Mouse (Mus musculus) heart, embryonic 11.5 days (tissue): ENCODE results near the gene Ckap2l. TPM values are rescaled to one million over a fixed set of nuclear protein-coding genes. Genes with fewer than 3 reads are reported as not detected.

Experiments used
- ATAC-seq: fragments of 200-750 bp; cut with Nextera tagmentation; replicated peaks from 2 replicates; pipeline ENCODE4 v1.8.0; 2017; ENCODE audit warnings: moderate library complexity; ENCODE audit not compliant: insufficient number of reproducible peaks, low FRiP score, low TSS enrichment
- H3K27ac ChIP-seq: fragments of 300-500 bp; sonication (generic); 2 replicates; pipeline ENCODE4 v1.5.1; 2014; ENCODE audit warnings: mild to moderate bottlenecking, low read depth, low read length
- H3K27me3 ChIP-seq: fragments of 300-500 bp; sonication (generic); 2 replicates; pipeline ENCODE4 v1.6.1; 2014; ENCODE audit warnings: mild to moderate bottlenecking, low read length, mixed read lengths; ENCODE audit not compliant: control insufficient read depth, insufficient read depth
- H3K36me3 ChIP-seq: fragments of 300-500 bp; sonication (generic); 2 replicates; pipeline ENCODE4 v1.6.1; 2014; ENCODE audit warnings: mild to moderate bottlenecking, low read length, moderate library complexity, mixed read lengths; ENCODE audit not compliant: control insufficient read depth, insufficient read depth
- H3K4me1 ChIP-seq: fragments of 300-500 bp; sonication (generic); 2 replicates; pipeline ENCODE4 v1.6.1; 2014; ENCODE audit warnings: low read length; ENCODE audit not compliant: control insufficient read depth, insufficient read depth
- H3K4me2 ChIP-seq: fragments of 300-500 bp; sonication (generic); 2 replicates; pipeline ENCODE4 v1.6.1; 2014; ENCODE audit warnings: mild to moderate bottlenecking, moderate library complexity
- H3K4me3 ChIP-seq: fragments of 300-500 bp; sonication (generic); 2 replicates; pipeline ENCODE4 v1.5.1; 2014; ENCODE audit warnings: low read depth, low read length
- H3K9ac ChIP-seq: fragments of 300-500 bp; sonication (generic); 2 replicates; pipeline ENCODE4 v1.6.1; 2014; ENCODE audit warnings: mild to moderate bottlenecking, low read depth, low read length, moderate library complexity
- H3K9me3 ChIP-seq: fragments of 300-500 bp; sonication (generic); replicated peaks from 2 replicates; pipeline ENCODE4 v1.6.1; 2016; ENCODE audit warnings: low read length; ENCODE audit not compliant: control insufficient read depth
- WGBS: fragments of 180-500 bp; shearing (Covaris S2); extraction: QIAGEN DNeasy Blood & Tissue Kit; methylation state at CpG from one replicate; pipeline ENCODE4 v1.1.7; 2014; ENCODE audit not compliant: insufficient replicate concordance; 5-methylcytosine and 5-hydroxymethylcytosine counted together
- polyA plus RNA-seq: library from polyadenylated mRNA; unstranded; fragments of >200 nt; fragmentation: Nextera tagmentation; extraction: Ambion mirVana; gene quantifications from 2 replicates; pipeline ENCODE4 v1.2.1, GENCODE M21; 2014

Ckap2l gene
- polyA plus RNA-seq, 1 experiment from 2014 or later = 59.9 TPM

DNA sequence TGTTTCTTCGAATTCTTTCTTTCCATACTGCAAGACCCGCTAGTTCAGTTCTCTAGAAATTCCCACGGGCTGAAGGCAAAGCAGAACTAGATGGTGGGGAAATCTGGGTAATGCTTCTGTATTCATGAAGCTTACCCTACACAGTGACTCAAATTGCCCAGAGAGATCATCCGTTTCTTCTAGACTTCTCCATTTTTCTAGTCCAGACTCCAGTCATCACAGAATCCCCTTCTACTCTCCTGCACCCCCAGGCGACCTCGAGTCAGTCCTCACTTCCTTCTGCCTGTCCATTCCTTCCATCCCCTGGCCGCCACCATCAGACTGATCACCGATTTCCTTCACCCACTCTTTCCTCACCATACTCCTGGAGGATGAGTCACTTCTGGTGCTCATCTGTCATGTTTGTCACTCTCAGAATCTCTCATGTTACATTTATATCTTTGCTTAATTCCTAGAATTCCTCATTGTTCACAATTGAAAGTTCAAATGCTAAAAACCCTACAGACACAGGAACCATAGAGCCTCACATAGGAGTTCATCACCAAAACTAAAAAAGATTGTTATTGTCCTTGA, 23.1 kb upstream of the Ckap2l start:
- Histone ChIP-seq H3K27me3 (no peaks in the 10 kb centered on the region), H3K9ac (no peak overlapping the region), H3K9me3 (no peaks in the 10 kb centered on the region), H3K4me1 (no peaks in the 10 kb centered on the region), H3K36me3 (no peaks in the 10 kb centered on the region), H3K4me3 (no peak overlapping the region), H3K4me2 (no peak overlapping the region), H3K27ac (no peak overlapping the region)
- ATAC-seq = no peak
- 71% methylated on average over 8 of the region's 8 CpGs for WGBS

DNA sequence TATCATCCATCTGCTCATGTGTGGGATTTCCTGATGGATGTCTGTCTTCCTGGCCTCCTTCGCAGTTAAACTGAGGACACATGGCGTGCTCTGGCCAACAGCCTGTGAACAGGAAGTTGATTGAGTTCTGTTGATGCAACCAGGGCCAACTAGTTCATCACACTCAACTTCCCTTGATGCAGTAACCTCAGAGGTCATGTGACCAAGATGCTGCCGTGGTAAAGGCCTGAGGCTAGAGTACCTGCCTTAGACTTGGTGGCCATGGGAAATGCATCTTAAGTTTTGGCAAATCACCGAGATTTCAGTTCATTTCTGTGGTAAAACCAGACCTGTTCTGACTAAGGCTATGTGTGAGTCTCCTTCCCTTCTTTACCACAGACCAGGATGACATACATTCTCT, 18.8 kb upstream of the Ckap2l start:
- H3K9ac ChIP-seq = no peak overlapping the region
- ATAC-seq = no peak
- H3K4me1 ChIP-seq = no peaks in the 10 kb centered on the region
- H3K36me3 ChIP-seq = no peaks in the 10 kb centered on the region
- no peaks in the 10 kb centered on the region for H3K27me3 ChIP-seq
- no peak overlapping the region for H3K27ac ChIP-seq
- H3K4me2 ChIP-seq = no peak overlapping the region
- 66% methylated on average over 4 of the region's 4 CpGs for WGBS
- H3K4me3 ChIP-seq = no peak overlapping the region
- no peaks in the 10 kb centered on the region for H3K9me3 ChIP-seq

DNA sequence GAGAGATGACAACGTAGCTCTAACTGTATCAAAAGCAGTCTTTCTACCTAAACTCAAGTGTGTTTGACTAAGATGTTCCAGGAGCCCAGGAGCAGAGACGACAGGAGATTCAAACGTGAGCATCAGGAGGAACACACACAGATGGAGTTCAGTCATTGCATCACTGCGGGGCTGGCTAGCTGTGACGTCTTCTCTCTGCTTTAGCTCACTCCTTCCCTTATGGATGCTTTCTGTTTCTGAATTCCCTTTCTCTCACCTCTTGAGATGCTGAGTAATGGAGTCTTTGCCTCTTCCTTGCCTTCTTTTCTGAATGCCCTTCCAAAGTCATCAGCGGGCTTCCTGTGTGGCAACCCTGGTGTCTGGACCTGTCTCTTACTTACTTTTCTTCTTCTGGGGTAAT, 17.9 kb upstream of the Ckap2l start:
- no peak overlapping the region for H3K4me2 ChIP-seq
- no peak overlapping the region for H3K4me3 ChIP-seq
- no peaks in the 10 kb centered on the region for H3K4me1 ChIP-seq
- H3K9ac ChIP-seq = no peak overlapping the region
- H3K27ac ChIP-seq = no peak overlapping the region
- no peaks in the 10 kb centered on the region for H3K27me3 ChIP-seq
- no peaks in the 10 kb centered on the region for H3K36me3 ChIP-seq
- H3K9me3 ChIP-seq = no peaks in the 10 kb centered on the region
- ATAC-seq = no peak
- WGBS = 76% methylated on average over 6 of the region's 6 CpGs

DNA sequence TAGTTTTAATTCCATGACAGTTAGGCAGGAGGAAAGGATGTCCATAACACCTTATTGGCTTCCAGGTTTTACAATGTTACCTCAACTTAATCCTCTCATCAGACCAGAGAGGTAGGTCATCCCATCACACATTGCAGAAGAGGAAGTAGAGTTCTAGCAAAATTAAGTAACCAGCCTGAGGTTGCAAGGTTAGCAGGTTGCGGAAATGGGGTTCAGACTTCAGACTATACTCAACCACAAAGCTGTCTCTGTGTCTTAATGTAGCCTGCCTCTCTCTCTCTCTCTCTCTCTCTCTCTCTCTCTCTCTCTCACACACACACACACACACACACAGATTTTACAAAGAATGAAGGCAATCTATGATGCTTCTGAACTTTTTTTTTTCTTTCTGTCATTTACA, 16.9 kb upstream of the Ckap2l start:
- ATAC-seq = no peak
- Histone ChIP-seq H3K4me3 (no peak overlapping the region), H3K9ac (no peak overlapping the region), H3K27me3 (no peaks in the 10 kb centered on the region), H3K4me1 (no peaks in the 10 kb centered on the region), H3K9me3 (no peaks in the 10 kb centered on the region), H3K36me3 (no peaks in the 10 kb centered on the region), H3K4me2 (no peak overlapping the region), H3K27ac (no peak overlapping the region)
- WGBS = 85% methylated on average over 1 of the region's 1 CpGs

- H3K4me3 ChIP-seq = no peak within 1 kb of the TSS
- no peak within 1 kb of the TSS for H3K27ac ChIP-seq
- 66% methylated on average over 7 of the region's 7 CpGs for WGBS
- no peaks in the 10 kb centered on the region for H3K27me3 ChIP-seq
- H3K4me2 ChIP-seq = no peak within 1 kb of the TSS
- no peaks in the 10 kb centered on the region for H3K4me1 ChIP-seq
- H3K9ac ChIP-seq = no peak within 1 kb of the TSS
- no peaks in the 10 kb centered on the region for H3K36me3 ChIP-seq
- ATAC-seq = no peak
- no peaks in the 10 kb centered on the region for H3K9me3 ChIP-seq
These were observed 12.8 kb upstream of the Ckap2l start, which contains the start of gene Il1a for GRCm38 (mm10) chr2:129309836-129310235. Gene Il1a, minus strand, starts transcription at chr2:129309972.

GRCm38 (mm10) chr2:129306020-129306419, 9.0 kb upstream of the Ckap2l start:
- Histone ChIP-seq H3K27ac (no peak overlapping the region), H3K4me2 (no peak overlapping the region), H3K4me1 (no peaks in the 10 kb centered on the region), H3K27me3 (no peaks in the 10 kb centered on the region), H3K9me3 (no peaks in the 10 kb centered on the region), H3K9ac (no peak overlapping the region), H3K36me3 (no peaks in the 10 kb centered on the region), H3K4me3 (no peak overlapping the region)
- WGBS = 80% methylated on average over 4 of the region's 4 CpGs
- no peak for ATAC-seq

DNA sequence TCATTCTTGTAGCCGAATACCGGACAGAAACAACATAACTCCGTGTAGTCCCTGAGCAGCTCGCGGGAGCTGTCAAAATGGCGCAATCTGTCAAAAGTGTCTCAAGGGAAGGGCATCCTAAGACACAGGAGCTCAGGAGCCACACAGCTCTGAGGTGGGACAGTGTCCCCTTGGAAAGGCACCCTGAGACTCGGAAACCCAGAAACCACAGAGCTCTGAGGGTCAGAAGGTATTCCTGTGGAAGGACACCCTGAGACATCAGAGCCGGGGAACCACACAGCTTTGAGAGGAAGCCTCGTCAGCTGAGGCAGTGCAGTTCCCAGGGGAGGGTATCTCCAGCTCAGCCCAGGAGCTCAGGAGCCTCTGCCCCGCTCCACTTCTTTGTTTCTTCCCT, 574 bp upstream of the Ckap2l start:
- H3K4me1 ChIP-seq = peaks cover 14% of the 10 kb centered on the region
- peak overlapping the region; percentile 82 for H3K4me2 ChIP-seq
- ATAC-seq = peak; percentile 41; the same call in 1 of the 2 replicates
- peak overlapping the region; percentile 90 for H3K4me3 ChIP-seq
- H3K27ac ChIP-seq = peak overlapping the region; percentile 95
- H3K27me3 ChIP-seq = no peaks in the 10 kb centered on the region
- no peaks in the 10 kb centered on the region for H3K36me3 ChIP-seq
- 4% methylated on average over 10 of the region's 10 CpGs for WGBS
- H3K9me3 ChIP-seq = no peaks in the 10 kb centered on the region
- peak overlapping the region; percentile 84 for H3K9ac ChIP-seq

GRCm38 (mm10) chr2:129296086-129296485, 926 bp downstream of the Ckap2l start:
- 67% methylated on average over 5 of the region's 5 CpGs for WGBS
- Histone ChIP-seq H3K4me2 (peak overlapping the region; percentile 80), H3K36me3 (no peaks in the 10 kb centered on the region), H3K4me1 (peaks cover 14% of the 10 kb centered on the region), H3K27ac (0 out of 2 replicates have a peak overlapping the region, but pooled peaks have one; percentile 85), H3K4me3 (peak overlapping the region; percentile 90), H3K9ac (peak overlapping the region; percentile 87), H3K27me3 (no peaks in the 10 kb centered on the region), H3K9me3 (no peaks in the 10 kb centered on the region)
- ATAC-seq = no peak

- Histone ChIP-seq H3K4me3 (no peak overlapping the region), H3K4me2 (peak overlapping the region; percentile 80; the same call in 1 of the 2 replicates), H3K9me3 (no peaks in the 10 kb centered on the region), H3K27me3 (no peaks in the 10 kb centered on the region), H3K4me1 (peaks cover 14% of the 10 kb centered on the region), H3K27ac (no peak overlapping the region), H3K36me3 (no peaks in the 10 kb centered on the region; the same call in 1 of the 2 replicates), H3K9ac (0 out of 2 replicates have a peak overlapping the region, but pooled peaks have one; percentile 3)
- ATAC-seq = no peak
- WGBS = 87% methylated on average over 5 of the region's 5 CpGs
These were observed 1.9 kb downstream of the Ckap2l start for GRCm38 (mm10) chr2:129295075-129295474.
